23 mouse cellular contexts compared by ENCODE assay signal in the genomic region with DNA sequence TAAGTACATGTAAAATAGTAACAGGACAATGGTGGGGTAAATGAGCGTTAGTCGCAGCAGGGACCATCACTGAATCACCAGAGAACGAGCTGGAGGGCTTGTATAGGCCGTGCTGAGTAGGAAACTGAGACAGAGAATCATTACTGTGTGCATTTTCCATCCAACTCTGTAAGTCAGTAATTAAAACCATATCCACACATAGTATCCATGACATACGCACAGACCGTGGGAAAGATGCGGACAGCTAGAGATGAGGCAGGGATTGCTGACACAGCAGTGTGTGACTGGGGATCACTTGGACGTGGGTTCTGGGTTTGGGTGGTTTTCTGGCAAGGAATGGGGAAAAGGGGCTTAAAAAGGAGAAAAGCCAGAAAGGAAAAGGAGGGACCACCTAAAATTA.
DNase-seq lines count a peak whose midpoint lies in the region; ATAC-seq and TF ChIP-seq lines count a peak whose summit lies in the region.
"Had no signal": no experiment of that assay in that cellular context is flagged by ENCODE, and none has a peak within 500 bp of the region (broad histone marks: within the 10 kb centered on the region; RNA-seq: fewer than 3 reads in every experiment).

No protein-coding gene starts in this region.

- DNase-seq in limb, embryonic 10.5 days (ENCODE audit: low spot score) = no peak
- peak; percentile 27 for DNase-seq in limb, embryonic 14.5 days (ENCODE audit: low spot score)
- no peak for DNase-seq in embryo, embryonic 9.5 days (ENCODE audit: extremely low spot score)
- no peak for DNase-seq in T-cell, adult 2 months (ENCODE audit: low spot score)
- DNase-seq: adrenal gland, postnatal 10 days; adrenal gland, postnatal 36 days; B cell, adult 2 months; gastrocnemius, postnatal 25 days; heart, adult 2 months; heart, postnatal 14 days; heart, postnatal 4 days; kidney, adult 18-20 months had no signal

- H3K4me3 ChIP-seq in limb, embryonic 13.5 days = no peak overlapping the region
- no peak overlapping the region for H3K4me3 ChIP-seq in limb, embryonic 10.5 days
- no peak overlapping the region for H3K4me3 ChIP-seq in embryonic facial prominence, embryonic 13.5 days
- no peak overlapping the region for H3K4me3 ChIP-seq in limb, embryonic 14.5 days (replicated peaks; ENCODE audit: low read length)
- H3K4me3 ChIP-seq: erythroblast, embryonic 14.5 days; forebrain, embryonic 12.5 days; forebrain, embryonic 15.5 days; heart, adult 2 months; heart, embryonic 10.5 days; heart, embryonic 13.5 days had no signal

- 65% methylated on average over 8 of the region's 8 CpGs for WGBS in limb, embryonic 13.5 days
- 85% methylated on average over 8 of the region's 8 CpGs for WGBS in limb, embryonic 10.5 days
- WGBS in embryonic facial prominence, embryonic 13.5 days = 40% methylated on average over 8 of the region's 8 CpGs
- 52% methylated on average over 8 of the region's 8 CpGs for WGBS in limb, embryonic 14.5 days

- 0 out of 2 replicates have a peak, but pooled peaks have one; percentile 24 for ATAC-seq in limb, embryonic 13.5 days (ENCODE audit: low FRiP score, low read depth)
- ATAC-seq in embryonic facial prominence, embryonic 13.5 days (ENCODE audit: insufficient number of reproducible peaks, insufficient read depth, low FRiP score, low TSS enrichment, low read depth) = no peak
- no peak for ATAC-seq in limb, embryonic 14.5 days (ENCODE audit: low FRiP score, low read depth)
- ATAC-seq: forebrain, embryonic 15.5 days; hindbrain, postnatal 0 days; inflammation-experienced regulatory T-cells, adult 6 months; intestine, embryonic 16.5 days had no signal

- H3K27me3 ChIP-seq in limb, embryonic 13.5 days = 0 out of 2 replicates have a peak, but pooled peaks cover 5% of the 10 kb centered on the region
- H3K27me3 ChIP-seq in limb, embryonic 10.5 days (ENCODE audit: low read depth, poor library complexity, severe bottlenecking) = no peaks in the 10 kb centered on the region
- H3K27me3 ChIP-seq in embryonic facial prominence, embryonic 13.5 days = no peaks in the 10 kb centered on the region
- no peaks in the 10 kb centered on the region for H3K27me3 ChIP-seq in limb, embryonic 14.5 days (ENCODE audit: control insufficient read depth, insufficient read depth, low read length)
- H3K27me3 ChIP-seq: forebrain, embryonic 12.5 days; forebrain, embryonic 15.5 days; heart, embryonic 13.5 days had no signal

- no peaks in the 10 kb centered on the region for H3K36me3 ChIP-seq in limb, embryonic 13.5 days
- no peaks in the 10 kb centered on the region for H3K36me3 ChIP-seq in limb, embryonic 10.5 days
- H3K36me3 ChIP-seq in embryonic facial prominence, embryonic 13.5 days = no peaks in the 10 kb centered on the region
- H3K36me3 ChIP-seq in limb, embryonic 14.5 days (ENCODE audit: control insufficient read depth, insufficient read depth, low read length) = no peaks in the 10 kb centered on the region
- H3K36me3 ChIP-seq: forebrain, embryonic 12.5 days; forebrain, embryonic 15.5 days had no signal

- H3K4me1 ChIP-seq in limb, embryonic 13.5 days = no peaks in the 10 kb centered on the region
- peaks cover 14% of the 10 kb centered on the region for H3K4me1 ChIP-seq in limb, embryonic 10.5 days
- peaks cover 18% of the 10 kb centered on the region for H3K4me1 ChIP-seq in embryonic facial prominence, embryonic 13.5 days
- H3K4me1 ChIP-seq in limb, embryonic 14.5 days (ENCODE audit: control insufficient read depth, insufficient read depth, low read length) = 0 out of 2 replicates have a peak, but pooled peaks cover 4% of the 10 kb centered on the region
- H3K4me1 ChIP-seq: forebrain, embryonic 12.5 days; forebrain, embryonic 15.5 days had no signal

- TF ChIP-seq POLR2A in limb, embryonic 14.5 days (IDR thresholded peaks at IDR 0.05; ENCODE audit: borderline replicate concordance, extremely low read depth, insufficient read depth, insufficient read length) = no peak

- no peak overlapping the region for H3K4me2 ChIP-seq in limb, embryonic 13.5 days (replicated peaks)
- no peak overlapping the region for H3K4me2 ChIP-seq in embryonic facial prominence, embryonic 13.5 days
- H3K4me2 ChIP-seq in limb, embryonic 14.5 days (replicated peaks; ENCODE audit: low read depth, low read length, severe bottlenecking) = no peak overlapping the region
- H3K4me2 ChIP-seq: forebrain, embryonic 12.5 days; forebrain, embryonic 15.5 days; heart, embryonic 13.5 days; hindbrain, embryonic 14.5 days had no signal

- no peak overlapping the region for H3K27ac ChIP-seq in limb, embryonic 13.5 days
- H3K27ac ChIP-seq in limb, embryonic 10.5 days = no peak overlapping the region
- peak overlapping the region; percentile 9; the same call in 1 of the 2 replicates for H3K27ac ChIP-seq in embryonic facial prominence, embryonic 13.5 days
- no peak overlapping the region for H3K27ac ChIP-seq in limb, embryonic 14.5 days (replicated peaks; ENCODE audit: low read depth, low read length)
- H3K27ac ChIP-seq: forebrain, embryonic 12.5 days; forebrain, embryonic 15.5 days; heart, adult 2 months; heart, embryonic 10.5 days; heart, embryonic 13.5 days; hindbrain, embryonic 14.5 days; hindbrain, postnatal 0 days had no signal

- no peaks in the 10 kb centered on the region for H3K9me3 ChIP-seq in limb, embryonic 13.5 days
- H3K9me3 ChIP-seq in limb, embryonic 10.5 days (replicated peaks) = no peaks in the 10 kb centered on the region
- H3K9me3 ChIP-seq in embryonic facial prominence, embryonic 13.5 days = no peaks in the 10 kb centered on the region
- H3K9me3 ChIP-seq in limb, embryonic 14.5 days (ENCODE audit: control insufficient read depth, low read length) = no peaks in the 10 kb centered on the region
- H3K9me3 ChIP-seq: forebrain, embryonic 12.5 days; forebrain, embryonic 15.5 days; heart, embryonic 10.5 days; heart, embryonic 13.5 days had no signal

- no peak overlapping the region for H3K9ac ChIP-seq in limb, embryonic 13.5 days
- H3K9ac ChIP-seq in embryonic facial prominence, embryonic 13.5 days = no peak overlapping the region
- no peak overlapping the region for H3K9ac ChIP-seq in limb, embryonic 14.5 days (ENCODE audit: low read depth, low read length, severe bottlenecking)
- H3K9ac ChIP-seq: forebrain, embryonic 12.5 days; forebrain, embryonic 15.5 days; heart, embryonic 13.5 days; hindbrain, embryonic 14.5 days had no signal
